Mouse (Mus musculus) midbrain, embryonic 15.5 days (tissue): Measurements from ENCODE around the gene Oxnad1. TPM values are rescaled to one million over a fixed set of nuclear protein-coding genes. Genes with fewer than 3 reads are reported as not detected.

Experiments used
- ATAC-seq: fragments of 200-750 bp; cut with Nextera tagmentation; replicated peaks from 2 replicates; pipeline ENCODE4 v1.8.0; 2017; ENCODE audit warnings: moderate TSS enrichment
- H3K27ac ChIP-seq: fragments of 300-500 bp; sonication (generic); 2 replicates; pipeline ENCODE4 v1.5.1; 2015; ENCODE audit warnings: mild to moderate bottlenecking, inconsistent platforms
- H3K27me3 ChIP-seq: fragments of 300-500 bp; sonication (generic); replicated peaks from 2 replicates; pipeline ENCODE4 v1.6.1; 2015; ENCODE audit warnings: inconsistent platforms
- H3K36me3 ChIP-seq: fragments of 300-500 bp; sonication (generic); replicated peaks from 2 replicates; pipeline ENCODE4 v1.6.1; 2015; ENCODE audit warnings: inconsistent platforms
- H3K4me1 ChIP-seq: fragments of 300-500 bp; sonication (generic); 2 replicates; pipeline ENCODE4 v1.6.1; 2015; ENCODE audit warnings: inconsistent platforms
- H3K4me2 ChIP-seq: fragments of 300-500 bp; sonication (generic); 2 replicates; pipeline ENCODE4 v1.6.1; 2015; ENCODE audit warnings: inconsistent platforms, mild to moderate bottlenecking, moderate library complexity
- H3K4me3 ChIP-seq: fragments of 300-500 bp; sonication (generic); 2 replicates; pipeline ENCODE4 v1.5.1; 2015; ENCODE audit warnings: mild to moderate bottlenecking, inconsistent platforms
- H3K9ac ChIP-seq: fragments of 300-500 bp; sonication (generic); 2 replicates; pipeline ENCODE4 v1.6.1; 2015; ENCODE audit warnings: mild to moderate bottlenecking, inconsistent platforms
- H3K9me3 ChIP-seq: fragments of 300-500 bp; sonication (generic); 2 replicates; pipeline ENCODE4 v1.6.1; 2016; ENCODE audit warnings: inconsistent platforms
- WGBS: fragments of 180-500 bp; shearing (Covaris S2); methylation state at CpG from one replicate; pipeline ENCODE4 v1.1.7; 2015; ENCODE audit warnings: mixed read lengths; 5-methylcytosine and 5-hydroxymethylcytosine counted together
- polyA plus RNA-seq: library from polyadenylated mRNA; unstranded; fragments of >200 nt; fragmentation: Nextera tagmentation; extraction: Ambion mirVana; gene quantifications from 2 replicates; pipeline ENCODE4 v1.2.1, GENCODE M21; 2015

The Oxnad1 gene
- polyA plus RNA-seq: 19.6 and 19.7 TPM in 2 replicates

DNA sequence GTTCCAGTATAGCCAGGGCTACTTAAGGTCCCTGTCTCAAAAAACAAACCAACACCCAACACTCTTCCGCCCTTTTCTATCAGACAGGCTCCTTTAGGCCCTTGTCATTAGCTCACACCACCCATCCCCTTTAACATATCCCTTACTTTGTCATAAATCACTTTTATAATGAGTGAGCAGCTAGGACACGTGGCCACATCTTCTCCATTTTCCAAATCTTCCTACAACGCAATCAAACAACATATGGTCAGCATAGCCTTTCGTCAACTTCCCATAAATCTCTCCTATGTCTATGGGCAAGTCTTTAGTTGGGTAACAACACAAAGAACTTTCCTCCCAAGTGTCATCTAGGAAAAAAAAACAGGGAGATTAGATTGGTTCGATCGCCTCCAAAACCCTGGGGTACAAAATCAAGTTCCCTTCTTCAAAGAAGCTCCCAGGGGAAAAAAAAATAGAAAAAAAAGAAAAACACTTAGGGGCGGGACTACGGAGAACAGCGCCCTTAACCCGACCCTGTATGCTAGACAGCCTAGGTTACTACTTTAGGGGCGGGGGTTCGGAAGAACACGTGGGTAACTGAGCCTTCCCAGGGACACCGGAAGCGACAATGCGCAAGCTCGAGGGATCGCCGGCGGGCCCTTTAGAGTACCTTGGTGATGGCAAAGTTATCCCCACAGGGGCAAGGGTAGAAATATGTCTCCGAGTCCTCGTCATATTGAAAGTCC is at the start of gene Oxnad1:
Oxnad1 (plus strand) TSS at position 614 of the 725 bp plus-strand sequence.
- peak within 1 kb of the TSS; percentile 59 for H3K4me3 ChIP-seq
- H3K27ac ChIP-seq: peak within 1 kb of the TSS; percentile 85
- peaks cover 23% of the 10 kb centered on the region for H3K36me3 ChIP-seq
- WGBS: 4% methylated on average over 22 of the region's 22 CpGs
- H3K4me2 ChIP-seq: peak within 1 kb of the TSS; percentile 52
- ATAC-seq: peak; percentile 97
- no peaks in the 10 kb centered on the region for H3K9me3 ChIP-seq
- no peaks in the 10 kb centered on the region for H3K27me3 ChIP-seq
- peak within 1 kb of the TSS; percentile 51 for H3K9ac ChIP-seq
- H3K4me1 ChIP-seq: peaks cover 25% of the 10 kb centered on the region

DNA sequence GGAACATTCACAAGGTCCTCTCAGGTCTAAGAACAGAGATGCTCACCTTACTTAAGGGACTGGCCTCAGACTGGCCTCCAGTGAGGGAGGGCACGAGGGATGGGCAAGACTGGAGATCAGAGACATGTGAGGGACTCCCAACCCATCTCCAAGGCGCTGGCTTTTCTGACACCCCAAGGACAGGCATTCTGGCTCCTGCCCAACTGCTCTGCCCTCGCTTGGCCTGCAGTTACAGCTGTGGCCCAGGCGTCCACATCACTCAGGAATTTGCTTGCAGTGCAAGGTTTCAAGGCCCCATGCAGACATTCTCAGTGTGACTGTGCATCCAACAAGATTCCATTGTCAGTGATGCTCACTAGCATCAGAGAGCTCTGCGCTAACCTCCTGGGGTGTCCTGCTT is 48.7 kb upstream of the Oxnad1 start:
- 84% methylated on average over 5 of the region's 5 CpGs for WGBS
- H3K27ac ChIP-seq: no peak overlapping the region
- no peaks in the 10 kb centered on the region for H3K4me1 ChIP-seq
- no peak for ATAC-seq
- H3K9ac ChIP-seq: no peak overlapping the region
- no peak overlapping the region for H3K4me2 ChIP-seq
- H3K27me3 ChIP-seq: no peaks in the 10 kb centered on the region
- no peaks in the 10 kb centered on the region for H3K36me3 ChIP-seq
- H3K9me3 ChIP-seq: no peaks in the 10 kb centered on the region
- no peak overlapping the region for H3K4me3 ChIP-seq

DNA sequence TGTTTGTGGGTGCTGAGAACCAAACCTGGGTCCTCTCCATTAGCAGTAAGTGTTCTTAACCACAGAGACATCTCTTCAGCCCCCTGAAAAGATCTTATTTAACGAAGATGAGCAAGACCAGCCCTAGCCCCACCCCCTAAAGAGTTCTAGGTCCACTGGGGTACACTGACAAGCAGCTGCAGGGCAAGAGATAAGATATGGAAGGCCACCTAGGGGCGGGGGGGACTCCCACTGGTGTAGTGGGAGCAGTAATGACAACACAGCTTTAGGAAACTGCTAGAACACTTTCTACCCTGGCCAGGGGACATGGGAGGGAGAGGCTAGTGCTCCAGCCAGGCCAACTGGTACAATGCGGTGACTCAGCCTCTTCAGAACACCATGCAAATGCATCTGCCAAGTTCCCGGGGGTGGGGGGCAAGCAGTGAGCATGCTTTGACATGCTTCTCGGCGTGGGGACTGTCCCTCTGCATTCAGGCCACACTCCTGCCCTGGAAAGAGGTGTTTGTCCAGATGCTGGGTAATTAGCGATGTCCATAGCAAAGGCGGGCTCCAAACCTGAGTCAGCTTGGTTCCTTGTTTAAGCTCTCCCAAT is 47.4 kb upstream of the Oxnad1 start:
- H3K27me3 ChIP-seq: no peaks in the 10 kb centered on the region
- ATAC-seq: no peak
- no peak overlapping the region for H3K4me2 ChIP-seq
- H3K27ac ChIP-seq: no peak overlapping the region
- H3K4me1 ChIP-seq: no peaks in the 10 kb centered on the region
- no peaks in the 10 kb centered on the region for H3K36me3 ChIP-seq
- H3K9ac ChIP-seq: no peak overlapping the region
- 82% methylated on average over 8 of the region's 8 CpGs for WGBS
- H3K4me3 ChIP-seq: no peak overlapping the region
- no peaks in the 10 kb centered on the region for H3K9me3 ChIP-seq

DNA sequence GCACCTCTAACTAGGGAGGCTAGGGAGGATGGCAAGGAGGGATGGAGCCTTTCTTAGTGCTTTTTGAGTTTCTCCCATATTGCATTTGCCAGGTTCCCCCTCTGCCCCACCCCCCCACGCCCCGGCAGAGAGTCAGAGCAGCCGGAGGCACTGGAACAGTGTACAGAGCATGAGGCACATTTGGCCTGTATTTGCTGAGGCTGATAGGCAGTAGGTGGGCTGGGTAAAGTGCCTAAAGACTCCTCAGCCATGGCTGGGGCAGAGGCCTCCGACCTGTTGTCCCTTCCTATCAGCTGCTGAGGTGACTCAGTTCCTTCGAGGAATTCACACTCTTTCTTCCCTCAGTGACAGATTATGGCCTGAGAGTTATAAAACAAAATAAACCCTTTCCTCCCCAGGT is 43.1 kb upstream of the Oxnad1 start:
- Histone ChIP-seq H3K4me1 (no peaks in the 10 kb centered on the region), H3K36me3 (no peaks in the 10 kb centered on the region), H3K27me3 (no peaks in the 10 kb centered on the region), H3K4me2 (no peak overlapping the region), H3K27ac (no peak overlapping the region), H3K9me3 (no peaks in the 10 kb centered on the region), H3K4me3 (no peak overlapping the region), H3K9ac (no peak overlapping the region)
- 70% methylated on average over 5 of the region's 5 CpGs for WGBS
- no peak for ATAC-seq

DNA sequence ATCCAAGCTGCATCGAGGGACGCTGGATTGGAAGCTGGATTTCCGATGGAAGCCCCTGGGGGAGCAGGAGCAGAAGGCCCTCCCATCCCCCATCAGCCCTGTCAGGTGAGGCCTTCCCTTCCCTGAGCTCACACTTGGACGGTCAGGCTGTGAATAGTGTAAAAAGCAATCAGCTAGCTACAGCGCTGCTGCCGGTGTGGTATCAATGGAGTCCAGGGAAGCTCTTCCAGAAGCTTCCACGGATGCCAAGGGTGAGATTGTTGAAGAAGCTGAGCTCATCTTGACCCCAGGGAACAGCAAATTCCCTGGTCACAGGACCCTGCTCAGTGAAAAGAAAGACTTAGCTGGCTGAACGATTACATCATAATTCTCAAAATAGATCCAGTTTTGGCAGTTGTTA is 38.8 kb upstream of the Oxnad1 start:
- Histone ChIP-seq H3K9me3 (no peaks in the 10 kb centered on the region), H3K36me3 (no peaks in the 10 kb centered on the region), H3K4me3 (no peak overlapping the region), H3K9ac (no peak overlapping the region), H3K27ac (no peak overlapping the region), H3K4me2 (no peak overlapping the region), H3K4me1 (no peaks in the 10 kb centered on the region), H3K27me3 (no peaks in the 10 kb centered on the region)
- ATAC-seq: no peak
- 76% methylated on average over 8 of the region's 8 CpGs for WGBS

DNA sequence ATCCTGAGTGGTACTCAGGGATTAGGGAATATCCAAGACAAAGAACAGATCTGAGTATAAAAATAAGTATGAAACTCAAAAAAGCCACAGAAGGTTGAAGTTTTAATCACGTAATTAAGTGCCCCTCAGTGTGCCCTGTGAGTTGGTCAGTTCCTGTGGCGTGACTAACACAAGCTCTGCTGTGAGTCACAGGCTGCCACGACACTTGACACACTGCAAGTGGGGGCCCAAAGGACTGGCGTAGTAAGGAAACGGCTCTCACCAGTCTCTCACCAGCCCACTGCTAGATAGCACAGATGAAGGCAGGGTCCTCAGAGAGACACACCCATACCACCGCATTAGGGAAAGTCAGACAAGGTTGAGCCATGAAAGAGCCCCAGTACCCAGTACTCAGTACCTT is 35.0 kb upstream of the Oxnad1 start:
- ATAC-seq: no peak

DNA sequence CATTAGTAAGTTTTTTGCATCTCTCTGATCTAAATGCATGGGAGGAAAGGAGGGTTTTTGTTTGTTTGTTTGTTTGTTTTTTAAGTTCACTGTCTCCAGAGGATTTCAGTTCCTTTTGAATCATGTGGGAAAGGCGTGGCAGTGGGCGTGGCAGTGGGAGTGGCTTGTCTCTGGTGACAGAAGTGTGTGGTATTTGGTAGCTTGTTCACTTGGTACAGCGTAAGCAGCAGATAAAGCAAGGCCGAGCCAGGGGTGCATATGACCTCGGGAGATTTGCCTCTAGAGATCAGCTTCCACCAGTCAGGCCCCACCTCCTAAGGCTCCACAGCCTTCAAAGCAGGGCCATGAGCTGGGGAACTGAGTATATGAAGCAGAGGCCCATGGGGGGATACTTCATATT is 31.3 kb upstream of the Oxnad1 start:
- WGBS: 87% methylated on average over 5 of the region's 5 CpGs
- Histone ChIP-seq H3K4me3 (no peak overlapping the region), H3K4me2 (no peak overlapping the region), H3K9ac (no peak overlapping the region), H3K4me1 (no peaks in the 10 kb centered on the region), H3K36me3 (no peaks in the 10 kb centered on the region), H3K27me3 (no peaks in the 10 kb centered on the region), H3K27ac (no peak overlapping the region), H3K9me3 (no peaks in the 10 kb centered on the region)
- ATAC-seq: no peak

More for the DNA sequence above, 35.0 kb upstream of the Oxnad1 start:
- Histone ChIP-seq H3K4me1 (no peaks in the 10 kb centered on the region), H3K27ac (no peak overlapping the region), H3K27me3 (no peaks in the 10 kb centered on the region), H3K9ac (no peak overlapping the region), H3K4me3 (no peak overlapping the region), H3K36me3 (no peaks in the 10 kb centered on the region), H3K9me3 (no peaks in the 10 kb centered on the region), H3K4me2 (no peak overlapping the region)
- 91% methylated on average over 6 of the region's 6 CpGs for WGBS

DNA sequence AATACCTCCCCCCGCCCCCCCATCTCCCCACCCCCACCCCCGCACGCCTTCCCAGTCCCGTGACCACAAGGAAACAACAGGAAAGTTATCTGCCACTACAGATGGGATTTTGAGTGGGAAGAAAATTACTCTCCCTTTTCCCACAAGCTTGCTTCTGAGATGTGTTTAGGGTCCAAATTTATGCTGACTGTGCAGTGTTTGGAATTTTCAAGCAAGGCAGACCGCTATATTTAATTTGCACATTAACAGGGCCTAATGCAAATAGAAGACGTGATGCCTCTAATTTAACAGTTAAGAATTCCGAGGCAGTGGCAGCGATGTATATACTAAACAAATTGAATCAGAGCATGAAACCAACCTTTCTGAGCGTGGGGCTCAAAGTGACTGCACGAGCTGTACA is 30.4 kb upstream of the Oxnad1 start:
- Histone ChIP-seq H3K27me3 (no peaks in the 10 kb centered on the region), H3K36me3 (no peaks in the 10 kb centered on the region), H3K4me2 (no peak overlapping the region), H3K4me1 (no peaks in the 10 kb centered on the region), H3K27ac (no peak overlapping the region), H3K4me3 (no peak overlapping the region), H3K9me3 (no peaks in the 10 kb centered on the region), H3K9ac (no peak overlapping the region)
- 58% methylated on average over 10 of the region's 10 CpGs for WGBS
- no peak for ATAC-seq

DNA sequence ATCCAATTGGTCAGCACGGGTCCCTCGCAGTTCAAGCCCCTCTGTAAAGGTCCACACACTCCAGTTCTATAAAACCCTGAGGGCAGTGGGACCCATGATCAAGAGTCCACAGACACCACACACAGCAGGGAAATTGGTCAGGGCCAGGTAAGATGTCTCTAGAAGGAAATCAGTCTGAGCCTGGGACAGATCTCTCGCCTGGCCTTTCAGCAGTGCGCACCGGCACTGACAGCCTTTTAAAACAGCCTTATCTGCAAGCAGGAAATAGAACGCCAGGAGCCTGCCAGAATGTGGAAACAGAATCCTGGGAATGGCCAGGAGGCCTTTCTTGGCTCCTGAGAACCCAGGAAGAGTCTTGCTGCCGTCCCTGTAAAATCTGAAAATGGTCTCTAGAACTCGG is 29.4 kb upstream of the Oxnad1 start:
- no peaks in the 10 kb centered on the region for H3K27me3 ChIP-seq
- H3K36me3 ChIP-seq: no peaks in the 10 kb centered on the region
- H3K4me2 ChIP-seq: no peak overlapping the region
- no peak for ATAC-seq
- no peak overlapping the region for H3K4me3 ChIP-seq
- WGBS: 85% methylated on average over 8 of the region's 8 CpGs
- no peak overlapping the region for H3K27ac ChIP-seq
- H3K9me3 ChIP-seq: no peaks in the 10 kb centered on the region
- H3K9ac ChIP-seq: no peak overlapping the region
- no peaks in the 10 kb centered on the region for H3K4me1 ChIP-seq

DNA sequence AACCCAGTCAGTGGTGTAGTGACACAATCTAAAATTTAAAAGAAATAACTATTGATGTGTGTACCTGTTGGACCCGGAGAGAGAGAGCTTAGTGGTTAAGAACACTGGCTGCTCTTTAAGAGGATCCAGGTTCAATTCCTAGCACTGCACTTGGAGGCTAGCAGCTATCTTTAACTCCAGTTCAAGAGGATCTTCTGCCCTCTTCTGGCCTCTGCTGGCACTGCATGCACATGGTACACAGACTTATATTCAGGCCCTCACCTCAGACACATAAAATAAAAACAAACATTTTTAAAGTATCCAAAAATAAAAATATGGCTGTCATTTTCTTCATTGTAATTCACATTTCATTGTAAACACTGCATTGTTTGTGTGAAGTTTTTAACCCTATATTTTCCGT is 28.5 kb upstream of the Oxnad1 start:
- WGBS: 93% methylated on average over 2 of the region's 2 CpGs

DNA sequence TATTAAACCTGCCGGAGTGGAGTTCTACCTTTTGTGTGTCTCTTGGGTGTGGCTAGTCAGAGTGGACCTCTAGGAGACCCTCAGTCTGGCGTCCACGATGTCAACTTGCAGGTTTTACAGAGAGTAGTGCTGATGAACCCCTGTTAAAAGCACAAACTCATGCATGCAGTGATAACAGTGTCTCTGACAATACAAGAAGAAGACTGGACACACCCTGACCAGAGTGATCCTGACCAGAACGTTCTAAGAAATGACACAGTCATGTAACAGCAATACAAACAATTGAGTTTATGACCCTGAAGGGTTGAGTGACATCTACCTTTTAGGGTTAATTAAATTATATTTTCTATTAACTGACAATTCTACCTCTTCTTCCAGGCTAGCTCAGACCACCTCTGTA is 27.5 kb upstream of the Oxnad1 start:
- Histone ChIP-seq H3K4me3 (no peak overlapping the region), H3K4me2 (no peak overlapping the region), H3K27ac (no peak overlapping the region), H3K27me3 (no peaks in the 10 kb centered on the region), H3K9ac (no peak overlapping the region), H3K36me3 (no peaks in the 10 kb centered on the region), H3K9me3 (no peaks in the 10 kb centered on the region), H3K4me1 (no peaks in the 10 kb centered on the region)
- WGBS: 91% methylated on average over 4 of the region's 4 CpGs
- no peak for ATAC-seq

More for the DNA sequence above, 28.5 kb upstream of the Oxnad1 start:
- H3K27ac ChIP-seq: no peak overlapping the region
- no peaks in the 10 kb centered on the region for H3K4me1 ChIP-seq
- no peaks in the 10 kb centered on the region for H3K9me3 ChIP-seq
- no peak overlapping the region for H3K9ac ChIP-seq
- no peak for ATAC-seq
- H3K4me2 ChIP-seq: no peak overlapping the region
- H3K27me3 ChIP-seq: no peaks in the 10 kb centered on the region
- no peak overlapping the region for H3K4me3 ChIP-seq
- H3K36me3 ChIP-seq: no peaks in the 10 kb centered on the region

DNA sequence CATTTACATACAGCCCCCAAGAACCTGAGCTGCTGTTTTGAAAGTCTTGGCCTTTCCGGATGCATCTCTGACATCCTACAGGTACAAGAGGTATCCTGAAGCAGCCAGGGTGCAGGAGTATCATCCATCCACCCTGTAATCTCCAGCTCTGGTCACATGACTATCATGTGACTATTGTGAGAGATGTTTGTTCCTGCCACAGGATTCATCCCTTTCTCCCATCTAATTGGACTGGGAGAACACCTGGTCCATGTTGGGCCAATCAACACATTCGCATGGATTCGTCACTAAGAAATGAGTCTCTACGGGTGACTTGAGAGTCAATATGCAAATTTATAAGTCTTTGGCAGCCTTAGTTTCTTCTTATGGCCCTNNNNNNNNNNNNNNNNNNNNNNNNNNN is 23.8 kb upstream of the Oxnad1 start:
- Histone ChIP-seq H3K27me3 (no peaks in the 10 kb centered on the region), H3K4me3 (no peak overlapping the region), H3K36me3 (no peaks in the 10 kb centered on the region), H3K4me2 (no peak overlapping the region), H3K9ac (no peak overlapping the region), H3K9me3 (no peaks in the 10 kb centered on the region), H3K27ac (no peak overlapping the region), H3K4me1 (no peaks in the 10 kb centered on the region)
- 87% methylated on average over 4 of the region's 4 CpGs for WGBS
- no peak for ATAC-seq

DNA sequence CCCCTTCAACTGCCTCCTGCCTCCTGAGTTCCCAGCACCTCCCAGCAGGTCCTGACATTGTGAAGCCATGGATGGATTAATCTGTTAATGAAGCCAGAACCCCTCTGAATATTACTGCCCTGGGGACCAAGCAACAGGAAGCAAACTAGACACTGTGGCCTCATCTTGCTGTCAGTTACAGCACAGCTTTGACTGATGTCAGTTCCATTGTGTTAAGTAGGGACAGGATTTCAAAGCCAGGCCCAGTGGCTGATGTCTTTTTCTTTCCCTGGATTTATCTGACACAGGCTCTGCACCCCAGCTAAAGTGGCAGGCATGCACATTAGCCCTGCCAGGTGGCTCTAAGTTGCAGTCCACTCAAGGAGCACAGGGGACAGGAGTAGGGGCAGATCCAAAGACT is 12.4 kb upstream of the Oxnad1 start:
- Histone ChIP-seq H3K4me1 (no peaks in the 10 kb centered on the region), H3K27me3 (no peaks in the 10 kb centered on the region), H3K4me2 (no peak overlapping the region), H3K27ac (no peak overlapping the region), H3K9me3 (no peaks in the 10 kb centered on the region), H3K36me3 (no peaks in the 10 kb centered on the region), H3K4me3 (no peak overlapping the region), H3K9ac (no peak overlapping the region)
- ATAC-seq: no peak
